Mouse (Mus musculus) CH12.LX (cell line): ENCODE data around the gene Fcho1. TPM values are rescaled to one million over a fixed set of nuclear protein-coding genes. Genes with fewer than 3 reads are reported as not detected.

ENCODE experiments used
- DNase-seq: peaks from one replicate; pipeline ENCODE4 v3.0.0-alpha.2; 2013; ENCODE audit errors: extremely low read depth
- H3K27ac ChIP-seq: 2 replicates; pipeline ENCODE4 v1.5.1; 2012; ENCODE audit warnings: low read depth, mild to moderate bottlenecking, control low read depth, moderate library complexity; ENCODE audit not compliant: insufficient read depth
- H3K27me3 ChIP-seq: replicated peaks from 2 replicates; pipeline ENCODE3; 2012; ENCODE audit warnings: inconsistent platforms
- H3K36me3 ChIP-seq, 2 experiments: replicated peaks in 1 of 2; 2 replicates each; pipeline versions ENCODE3 to v1.6.1; 2012; ENCODE audit warnings: inconsistent platforms in 1 of 2, low read length in 1 of 2, mild to moderate bottlenecking in 1 of 2, mixed read lengths in 1 of 2, moderate library complexity in 1 of 2; ENCODE audit not compliant: control insufficient read depth in 1 of 2, insufficient read depth in 1 of 2
- H3K4me1 ChIP-seq, 2 experiments: 2 replicates each; pipeline ENCODE4 v1.6.1; 2012; ENCODE audit warnings: inconsistent platforms in 1 of 2, moderate library complexity in 1 of 2; ENCODE audit not compliant: insufficient read depth in 2 of 2, control insufficient read depth in 1 of 2
- H3K4me2 ChIP-seq: 2 replicates; pipeline ENCODE4 v1.6.1; 2012; ENCODE audit warnings: low read depth, mild to moderate bottlenecking, control low read depth; ENCODE audit not compliant: poor library complexity, insufficient read depth, severe bottlenecking
- H3K4me3 ChIP-seq, 3 experiments: fragments of 150-350 bp in 1 of 3; sonication (generic) in 1 of 3; replicated peaks in 1 of 3; 2 replicates each; pipeline versions ENCODE3 to v1.5.1; 2011 to 2012; ENCODE audit warnings: low read depth in 2 of 3, low read length in 2 of 3, mild to moderate bottlenecking in 2 of 3, moderate library complexity in 2 of 3, control low read depth in 1 of 3, improper control_type of control experiment in 1 of 3, inconsistent platforms in 1 of 3, mixed read lengths in 1 of 3; ENCODE audit not compliant: poor library complexity in 1 of 3
- H3K79me2 ChIP-seq: replicated peaks from 2 replicates; pipeline ENCODE4 v1.6.1; 2012; ENCODE audit warnings: mild to moderate bottlenecking, moderate library complexity; ENCODE audit not compliant: control insufficient read depth, poor library complexity, insufficient read depth, severe bottlenecking; ENCODE audit errors: extremely low read depth
- H3K9ac ChIP-seq: 2 replicates; pipeline ENCODE4 v1.6.1; 2012; ENCODE audit warnings: low read depth, mild to moderate bottlenecking, control low read depth, moderate library complexity; ENCODE audit not compliant: insufficient read depth
- H3K9me3 ChIP-seq: replicated peaks from 2 replicates; pipeline ENCODE3; 2012; ENCODE audit warnings: low read length, inconsistent platforms, mixed read lengths
- CTCF ChIP-seq, 2 experiments: IDR thresholded peaks in 1 of 2; conservative IDR thresholded peaks in 1 of 2; 2 replicates each; pipeline ENCODE4 v1.5.1; 2011 to 2012; ENCODE audit warnings: low read depth in 2 of 2, low read length in 2 of 2, improper control_type of control experiment in 1 of 2, inconsistent platforms in 1 of 2, mild to moderate bottlenecking in 1 of 2, moderate library complexity in 1 of 2
- ELF1 ChIP-seq: IDR thresholded peaks from 2 replicates; pipeline ENCODE4 v1.6.1; 2014; ENCODE audit warnings: low read depth, mild to moderate bottlenecking, inconsistent platforms, low read length, improper control_type of control experiment
- ETS1 ChIP-seq: conservative IDR thresholded peaks from 2 replicates; pipeline ENCODE4 v1.6.1; 2012; ENCODE audit warnings: low read depth, mild to moderate bottlenecking, inconsistent platforms, low read length, improper control_type of control experiment, moderate library complexity
- GABPA ChIP-seq: IDR thresholded peaks from 2 replicates; pipeline ENCODE4 v1.6.1; 2012; ENCODE audit warnings: low read depth, low read length, improper control_type of control experiment, inconsistent platforms; ENCODE audit not compliant: insufficient replicate concordance
- JUND ChIP-seq: conservative IDR thresholded peaks from 2 replicates; pipeline ENCODE4 v1.6.1; 2011; ENCODE audit warnings: low read depth, low read length, improper control_type of control experiment
- MAX ChIP-seq: IDR thresholded peaks from 2 replicates; pipeline ENCODE4 v1.6.1; 2011; ENCODE audit warnings: low read length, improper control_type of control experiment
- MAZ ChIP-seq: IDR thresholded peaks from 2 replicates; pipeline ENCODE4 v1.6.1; 2012; ENCODE audit warnings: low read depth, mild to moderate bottlenecking, inconsistent platforms, low read length, improper control_type of control experiment, moderate library complexity
- PAX5 ChIP-seq: IDR thresholded peaks from 2 replicates; pipeline ENCODE4 v1.6.1; 2012; ENCODE audit warnings: low read length, inconsistent platforms, mixed read lengths
- RAD21 ChIP-seq: IDR thresholded peaks from 2 replicates; pipeline ENCODE4 v1.6.1; 2011; ENCODE audit warnings: low read depth, mild to moderate bottlenecking, low read length, improper control_type of control experiment, moderate library complexity
- RCOR1 ChIP-seq: conservative IDR thresholded peaks from 2 replicates; pipeline ENCODE4 v1.6.1; 2012; ENCODE audit warnings: low read depth, mild to moderate bottlenecking, inconsistent platforms, low read length, improper control_type of control experiment
- TCF12 ChIP-seq: IDR thresholded peaks from 2 replicates; pipeline ENCODE4 v1.6.1; 2014; ENCODE audit warnings: low read depth, mild to moderate bottlenecking, inconsistent platforms, low read length, improper control_type of control experiment
- UBTF ChIP-seq: IDR thresholded peaks from 2 replicates; pipeline ENCODE4 v1.6.1; 2012; ENCODE audit warnings: low read depth, mild to moderate bottlenecking, inconsistent platforms, low read length, improper control_type of control experiment, moderate library complexity
- USF1 ChIP-seq: IDR thresholded peaks from 2 replicates; pipeline ENCODE4 v1.6.1; 2014; ENCODE audit warnings: low read depth, mild to moderate bottlenecking, inconsistent platforms, low read length, improper control_type of control experiment
- USF2 ChIP-seq: conservative IDR thresholded peaks from 2 replicates; pipeline ENCODE4 v1.6.1; 2011; ENCODE audit warnings: low read depth, low read length, improper control_type of control experiment
- dilution Hi-C: fragments of 300-500 bp; cut with MboI; formaldehyde crosslinking; loops from 2 replicates; pipeline ENCODE4 v1.14.3; 2020; ENCODE audit warnings: low sequenced_read_pairs; ENCODE audit not compliant: extremely low pct_unique_long_range_greater_than_20kb, extremely low pct_ligation_motif_present
- in situ Hi-C: fragments of 300-500 bp; cut with MboI; formaldehyde crosslinking; loops from 3 replicates; pipeline ENCODE4 v1.14.3; 2019; ENCODE audit warnings: low sequenced_read_pairs, low pct_ligation_motif_present, low pct_unique_long_range_greater_than_20kb, mixed read lengths
- polyA plus RNA-seq: library from polyadenylated mRNA; unstranded; fragments of >175 nt; gene quantifications from 2 replicates; pipeline ENCODE4 v1.2.1, GENCODE M21; 2012; ENCODE audit warnings: low read depth; ENCODE audit not compliant: insufficient read length
- total RNA-seq, 2 experiments: library from RNA; depleted of rRNA; stranded (reverse); fragments of 300-350 nt in 1 of 2; fragments of >200 nt in 1 of 2; gene quantifications; 2 replicates each; pipeline ENCODE4 v1.2.3; 2012 to 2014

Fcho1 gene
- total and polyA plus RNA-seq, 3 experiments = 40.2 to 99.8 (median 82.0) TPM

DNA sequence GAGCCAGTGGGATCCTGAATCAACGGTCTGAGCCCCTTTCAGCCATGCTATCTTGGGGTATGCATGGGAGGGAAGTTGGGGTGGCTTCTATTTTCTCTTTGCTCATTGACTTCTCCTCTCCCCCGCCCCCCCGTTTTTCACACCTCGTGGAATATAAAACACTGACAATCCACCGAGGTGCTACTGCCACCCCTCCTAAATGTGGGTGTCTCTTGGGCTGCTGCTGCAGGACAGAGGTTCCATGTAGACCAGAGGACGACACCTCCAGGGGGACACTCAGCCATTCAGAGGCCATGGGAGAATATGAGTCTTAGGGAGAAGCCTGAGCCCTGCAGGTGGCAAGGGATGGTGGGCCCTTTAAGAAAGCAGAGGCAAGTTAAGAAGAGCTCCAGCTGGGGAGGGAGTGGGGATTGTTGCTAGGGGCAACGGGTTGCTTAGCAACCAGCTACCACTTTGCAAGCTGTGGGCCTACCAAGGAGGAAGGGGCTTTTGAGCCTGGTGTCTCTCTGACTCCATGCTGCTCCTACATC is 5.5 kb downstream of the Fcho1 start:
- no peak overlapping the region for H3K4me2 ChIP-seq
- dilution Hi-C loops (no loop called here), in situ Hi-C loops (no loop called here)
- H3K9me3 ChIP-seq = no peaks in the 10 kb centered on the region
- no peak for DNase-seq
- peaks cover 18 to 70% of the 10 kb centered on the region in 2 experiments for H3K4me1 ChIP-seq
- no peaks in the 10 kb centered on the region for H3K27me3 ChIP-seq
- no peak overlapping the region for H3K27ac ChIP-seq
- H3K4me3 ChIP-seq = no peak overlapping the region
- no peak overlapping the region for H3K9ac ChIP-seq
- TF ChIP-seq USF2 (no peak), JUND (no peak), GABPA (no peak), ETS1 (no peak), UBTF (no peak), RAD21 (no peak), USF1 (no peak), MAX (no peak), MAZ (no peak), RCOR1 (no peak), CTCF (conservative IDR thresholded peaks at IDR 0.05 in 1 of 2, IDR thresholded peaks at IDR 0.05 in 1 of 2; ENCODE audit: low read depth in 2 of 2, low read length in 2 of 2) (no peak)
- peaks cover 7% of the 10 kb centered on the region for H3K79me2 ChIP-seq
- peaks cover 61 to 70% of the 10 kb centered on the region in 2 experiments for H3K36me3 ChIP-seq

DNA sequence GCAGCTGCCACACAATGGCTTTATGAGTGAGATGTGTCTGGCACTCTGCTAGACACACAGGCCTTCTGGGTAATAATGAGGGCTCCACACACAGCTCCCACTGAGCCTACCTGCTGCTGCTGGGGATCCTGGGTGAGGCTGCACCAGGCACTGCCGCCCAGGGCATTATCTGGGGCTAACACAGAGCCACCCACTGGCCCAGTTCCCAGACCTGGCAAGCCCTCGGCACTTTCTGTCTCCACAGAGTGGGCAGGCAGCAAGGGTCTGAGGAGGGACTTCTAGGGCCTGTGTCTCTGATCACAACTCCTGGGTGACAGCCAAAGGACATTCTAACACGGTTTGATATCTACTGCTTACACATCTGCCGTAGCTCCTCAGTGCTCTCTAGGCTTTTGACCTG is 6.3 kb downstream of the Fcho1 start:
- TF ChIP-seq PAX5 (no peak), ELF1 (no peak), JUND (no peak), TCF12 (no peak), ETS1 (no peak), UBTF (no peak)
- TF ChIP-seq, all 38 proteins: peak for 0
- no peaks in the 10 kb centered on the region for H3K27me3 ChIP-seq
- in situ Hi-C loops = no loop called here

More for the DNA sequence above, 6.3 kb downstream of the Fcho1 start:
- Histone ChIP-seq H3K36me3 (peaks cover 68 to 78% of the 10 kb centered on the region in 2 experiments), H3K4me3 (no peak overlapping the region), H3K4me2 (no peak overlapping the region), H3K79me2 (peaks cover 7% of the 10 kb centered on the region), H3K4me1 (peaks cover 11 to 68% of the 10 kb centered on the region in 2 experiments), H3K9ac (no peak overlapping the region), H3K9me3 (no peaks in the 10 kb centered on the region), H3K27ac (no peak overlapping the region)
- dilution Hi-C loops = no loop called here
- DNase-seq = no peak
